Mouse (Mus musculus) intestine, embryonic 15.5 days (tissue): ENCODE results near the gene Ankrd44. TPM values are rescaled to one million over a fixed set of nuclear protein-coding genes. Genes with fewer than 3 reads are reported as not detected.

Experiments
- ATAC-seq: fragments of 200-750 bp; cut with Nextera tagmentation; 2 replicates; pipeline ENCODE4 v1.8.0; 2017; ENCODE audit warnings: moderate TSS enrichment, moderate library complexity
- H3K27ac ChIP-seq: fragments of 300-500 bp; sonication (generic); 2 replicates; pipeline ENCODE4 v1.5.1; 2015; ENCODE audit warnings: mild to moderate bottlenecking, inconsistent platforms
- H3K27me3 ChIP-seq: fragments of 300-500 bp; sonication (generic); replicated peaks from 2 replicates; pipeline ENCODE4 v1.6.1; 2015; ENCODE audit warnings: inconsistent platforms
- H3K36me3 ChIP-seq: fragments of 300-500 bp; sonication (generic); 2 replicates; pipeline ENCODE4 v1.6.1; 2015; ENCODE audit warnings: inconsistent platforms
- H3K4me1 ChIP-seq: fragments of 300-500 bp; sonication (generic); replicated peaks from 2 replicates; pipeline ENCODE4 v1.6.1; 2015; ENCODE audit warnings: inconsistent platforms
- H3K4me2 ChIP-seq: fragments of 300-500 bp; sonication (generic); replicated peaks from 2 replicates; pipeline ENCODE4 v1.6.1; 2015; ENCODE audit warnings: mild to moderate bottlenecking, inconsistent platforms
- H3K4me3 ChIP-seq: fragments of 300-500 bp; sonication (generic); replicated peaks from 2 replicates; pipeline ENCODE4 v1.5.1; 2015; ENCODE audit warnings: inconsistent platforms
- H3K9ac ChIP-seq: fragments of 300-500 bp; sonication (generic); 2 replicates; pipeline ENCODE4 v1.6.1; 2015; ENCODE audit warnings: inconsistent platforms
- H3K9me3 ChIP-seq: fragments of 300-500 bp; sonication (generic); 2 replicates; pipeline ENCODE4 v1.6.1; 2016; ENCODE audit warnings: inconsistent platforms
- WGBS: fragments of 180-500 bp; shearing (Covaris S2); methylation state at CpG from one replicate; pipeline ENCODE4 v1.1.7; 2015; 5-methylcytosine and 5-hydroxymethylcytosine counted together
- polyA plus RNA-seq: library from polyadenylated mRNA; unstranded; fragments of >200 nt; fragmentation: Nextera tagmentation; extraction: Ambion mirVana; gene quantifications from 2 replicates; pipeline ENCODE4 v1.2.1, GENCODE M21; 2015

The Ankrd44 gene
- polyA plus RNA-seq, 1 experiment from 2014 or later = 7.4 TPM

GRCm38 (mm10) chr1:54872857-54873616 is 53.1 kb downstream of the Ankrd44 start:
- Histone ChIP-seq H3K4me2 (no peak overlapping the region), H3K4me3 (no peak overlapping the region), H3K9ac (no peak overlapping the region), H3K36me3 (no peaks in the 10 kb centered on the region), H3K4me1 (no peaks in the 10 kb centered on the region), H3K9me3 (no peaks in the 10 kb centered on the region), H3K27ac (no peak overlapping the region), H3K27me3 (no peaks in the 10 kb centered on the region)
- ATAC-seq = no peak
- 61% methylated on average over 9 of the region's 9 CpGs for WGBS

- Histone ChIP-seq H3K36me3 (no peaks in the 10 kb centered on the region), H3K4me2 (no peak overlapping the region), H3K4me3 (no peak overlapping the region), H3K9me3 (no peaks in the 10 kb centered on the region), H3K4me1 (peaks cover 7% of the 10 kb centered on the region; the same call in 1 of the 2 replicates), H3K9ac (no peak overlapping the region), H3K27me3 (no peaks in the 10 kb centered on the region), H3K27ac (no peak overlapping the region)
- WGBS = 87% methylated on average over 1 of the region's 1 CpGs
- no peak for ATAC-seq
Observed at GRCm38 (mm10) chr1:54871321-54871720, 54.9 kb downstream of the Ankrd44 start.

GRCm38 (mm10) chr1:54870634-54871033 is 55.6 kb downstream of the Ankrd44 start:
- H3K9ac ChIP-seq = no peak overlapping the region
- no peak for ATAC-seq

GRCm38 (mm10) chr1:54867226-54867625 is 59.0 kb downstream of the Ankrd44 start:
- H3K9ac ChIP-seq = no peak overlapping the region
- H3K4me2 ChIP-seq = no peak overlapping the region
- no peaks in the 10 kb centered on the region for H3K9me3 ChIP-seq
- H3K27me3 ChIP-seq = no peaks in the 10 kb centered on the region
- no peaks in the 10 kb centered on the region for H3K36me3 ChIP-seq
- WGBS = 39% methylated on average over 4 of the region's 4 CpGs
- no peak for ATAC-seq
- peaks cover 7% of the 10 kb centered on the region; the same call in 1 of the 2 replicates for H3K4me1 ChIP-seq
- H3K27ac ChIP-seq = no peak overlapping the region
- no peak overlapping the region for H3K4me3 ChIP-seq

More at GRCm38 (mm10) chr1:54870634-54871033, 55.6 kb downstream of the Ankrd44 start:
- Histone ChIP-seq H3K4me1 (peaks cover 7% of the 10 kb centered on the region; the same call in 1 of the 2 replicates), H3K9me3 (no peaks in the 10 kb centered on the region), H3K4me2 (no peak overlapping the region), H3K4me3 (no peak overlapping the region), H3K27ac (no peak overlapping the region), H3K36me3 (no peaks in the 10 kb centered on the region), H3K27me3 (no peaks in the 10 kb centered on the region)
- WGBS = 78% methylated on average over 2 of the region's 2 CpGs

GRCm38 (mm10) chr1:54866131-54866530 is 60.1 kb downstream of the Ankrd44 start:
- no peak for ATAC-seq
- WGBS = 76% methylated on average over 3 of the region's 3 CpGs
- Histone ChIP-seq H3K4me3 (no peak overlapping the region), H3K9me3 (no peaks in the 10 kb centered on the region), H3K4me2 (no peak overlapping the region), H3K27ac (no peak overlapping the region), H3K27me3 (no peaks in the 10 kb centered on the region), H3K36me3 (no peaks in the 10 kb centered on the region), H3K4me1 (peaks cover 7% of the 10 kb centered on the region; the same call in 1 of the 2 replicates), H3K9ac (no peak overlapping the region)

- peaks cover 7% of the 10 kb centered on the region; the same call in 1 of the 2 replicates for H3K4me1 ChIP-seq
- WGBS = 77% methylated on average over 7 of the region's 7 CpGs
- no peak overlapping the region for H3K9ac ChIP-seq
- H3K27ac ChIP-seq = no peak overlapping the region
- no peaks in the 10 kb centered on the region for H3K36me3 ChIP-seq
- no peak for ATAC-seq
- no peak overlapping the region for H3K4me2 ChIP-seq
- no peak overlapping the region for H3K4me3 ChIP-seq
- H3K9me3 ChIP-seq = no peaks in the 10 kb centered on the region
- no peaks in the 10 kb centered on the region for H3K27me3 ChIP-seq
Observed at GRCm38 (mm10) chr1:54864928-54865652, 61.1 kb downstream of the Ankrd44 start.

GRCm38 (mm10) chr1:54860361-54860760 is 65.8 kb downstream of the Ankrd44 start:
- Histone ChIP-seq H3K9ac (no peak overlapping the region), H3K4me1 (peaks cover 3% of the 10 kb centered on the region; the same call in 1 of the 2 replicates), H3K4me3 (no peak overlapping the region), H3K27me3 (no peaks in the 10 kb centered on the region), H3K36me3 (no peaks in the 10 kb centered on the region), H3K9me3 (no peaks in the 10 kb centered on the region), H3K4me2 (no peak overlapping the region), H3K27ac (no peak overlapping the region)
- ATAC-seq = no peak
- 69% methylated on average over 5 of the region's 5 CpGs for WGBS

GRCm38 (mm10) chr1:54859876-54860275 is 66.3 kb downstream of the Ankrd44 start:
- H3K36me3 ChIP-seq = no peaks in the 10 kb centered on the region
- H3K27me3 ChIP-seq = no peaks in the 10 kb centered on the region
- ATAC-seq = no peak
- H3K27ac ChIP-seq = no peak overlapping the region
- peaks cover 3% of the 10 kb centered on the region; the same call in 1 of the 2 replicates for H3K4me1 ChIP-seq
- H3K9me3 ChIP-seq = no peaks in the 10 kb centered on the region
- no peak overlapping the region for H3K4me3 ChIP-seq
- H3K9ac ChIP-seq = no peak overlapping the region
- H3K4me2 ChIP-seq = no peak overlapping the region

- ATAC-seq = no peak
- H3K9ac ChIP-seq = no peak overlapping the region
- no peaks in the 10 kb centered on the region for H3K27me3 ChIP-seq
- no peaks in the 10 kb centered on the region for H3K36me3 ChIP-seq
- no peak overlapping the region for H3K27ac ChIP-seq
- H3K4me1 ChIP-seq = peaks cover 3% of the 10 kb centered on the region; the same call in 1 of the 2 replicates
- no peak overlapping the region for H3K4me3 ChIP-seq
- WGBS = 99% methylated on average over 2 of the region's 2 CpGs
- H3K9me3 ChIP-seq = no peaks in the 10 kb centered on the region
- no peak overlapping the region for H3K4me2 ChIP-seq
Observed at GRCm38 (mm10) chr1:54858898-54859297, 67.3 kb downstream of the Ankrd44 start.

- Histone ChIP-seq H3K36me3 (no peaks in the 10 kb centered on the region), H3K4me1 (peaks cover 3% of the 10 kb centered on the region; the same call in 1 of the 2 replicates), H3K27ac (no peak overlapping the region), H3K27me3 (no peaks in the 10 kb centered on the region), H3K9ac (no peak overlapping the region), H3K4me3 (no peak overlapping the region), H3K4me2 (no peak overlapping the region), H3K9me3 (no peaks in the 10 kb centered on the region)
- 87% methylated on average over 7 of the region's 7 CpGs for WGBS
- ATAC-seq = no peak
Observed at GRCm38 (mm10) chr1:54856502-54856901, 69.7 kb downstream of the Ankrd44 start.

- no peak overlapping the region for H3K4me3 ChIP-seq
- H3K9ac ChIP-seq = no peak overlapping the region
- no peaks in the 10 kb centered on the region for H3K36me3 ChIP-seq
- no peaks in the 10 kb centered on the region for H3K27me3 ChIP-seq
- WGBS = 81% methylated on average over 3 of the region's 3 CpGs
- H3K4me1 ChIP-seq = peaks cover 3% of the 10 kb centered on the region; the same call in 1 of the 2 replicates
- no peaks in the 10 kb centered on the region for H3K9me3 ChIP-seq
- no peak overlapping the region for H3K4me2 ChIP-seq
- no peak for ATAC-seq
- H3K27ac ChIP-seq = no peak overlapping the region
Observed at GRCm38 (mm10) chr1:54855970-54856369, 70.2 kb downstream of the Ankrd44 start.

- Histone ChIP-seq H3K27me3 (no peaks in the 10 kb centered on the region), H3K4me3 (no peak overlapping the region), H3K9ac (no peak overlapping the region), H3K27ac (no peak overlapping the region), H3K9me3 (no peaks in the 10 kb centered on the region), H3K4me1 (no peaks in the 10 kb centered on the region), H3K4me2 (no peak overlapping the region), H3K36me3 (no peaks in the 10 kb centered on the region)
- WGBS = 92% methylated on average over 1 of the region's 1 CpGs
- no peak for ATAC-seq
Observed at GRCm38 (mm10) chr1:54854388-54854787, 71.8 kb downstream of the Ankrd44 start.
